Mouse (Mus musculus) C2C12 (cell line): Measurements from ENCODE around the gene Blcap.

Source experiments
- CEBPB ChIP-seq: IDR thresholded peaks from one replicate; pipeline ENCODE4 v1.6.1; 2011; ENCODE audit warnings: low read depth, mild to moderate bottlenecking, control low read depth, moderate library complexity
- CTCF ChIP-seq: IDR thresholded peaks from one replicate; pipeline ENCODE4 v1.5.1; 2011; ENCODE audit not compliant: control insufficient read depth, insufficient read depth, insufficient read length
- FOSL1 ChIP-seq: IDR thresholded peaks from one replicate; pipeline ENCODE4 v1.8.0; 2011; ENCODE audit warnings: mild to moderate bottlenecking, low read length; ENCODE audit not compliant: poor library complexity, insufficient read depth, severe bottlenecking
- MAX ChIP-seq: IDR thresholded peaks from one replicate; pipeline ENCODE4 v1.6.1; 2011; ENCODE audit warnings: mild to moderate bottlenecking, control low read depth
- MYOD1 ChIP-seq: IDR thresholded peaks from one replicate; pipeline ENCODE4 v1.6.1; 2011; ENCODE audit warnings: low read depth; ENCODE audit not compliant: control insufficient read depth, insufficient read length
- MYOG ChIP-seq: IDR thresholded peaks from one replicate; pipeline ENCODE4 v1.6.1; 2011; ENCODE audit not compliant: control insufficient read depth, insufficient read length; ENCODE audit errors: extremely low read depth
- USF1 ChIP-seq: IDR thresholded peaks from one replicate; pipeline ENCODE4 v1.6.1; 2011; ENCODE audit warnings: low read depth, mild to moderate bottlenecking, control low read depth, moderate library complexity

DNA sequence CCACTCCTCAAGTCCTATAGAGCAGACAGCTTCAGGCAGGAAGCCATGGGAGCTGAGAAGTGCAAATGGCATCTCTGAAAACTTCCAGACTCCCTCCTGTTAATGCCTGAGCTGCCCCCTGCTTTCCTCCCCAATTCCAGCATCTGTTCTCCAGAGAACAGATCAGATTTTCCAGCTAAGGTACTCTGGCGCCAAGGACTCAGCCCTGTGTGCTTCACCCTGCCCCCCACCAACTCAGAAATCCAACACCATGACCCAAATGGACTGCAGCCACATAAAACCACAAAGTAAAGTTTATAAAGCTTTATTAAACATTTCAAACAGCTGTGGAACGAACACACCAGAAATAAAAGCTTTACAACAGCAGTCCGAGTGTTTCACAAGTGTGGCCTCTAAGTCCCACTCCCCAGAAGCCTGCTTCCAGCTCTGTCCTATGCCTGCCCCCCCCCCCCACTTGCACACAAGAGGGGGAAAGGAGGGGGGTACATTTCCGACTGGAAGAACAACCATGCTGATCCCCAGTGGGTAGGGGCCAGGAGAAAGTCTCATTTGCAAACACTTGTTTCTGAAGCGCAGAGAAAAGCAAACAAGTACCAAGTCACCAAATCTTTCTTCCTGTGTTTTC is 14.9 kb downstream of the Blcap start:
- TF ChIP-seq CTCF, result no peak
- TF ChIP-seq USF1, result no peak
- TF ChIP-seq CEBPB, result no peak
- TF ChIP-seq MYOG, result no peak
- TF ChIP-seq MAX, result no peak
- no peak for TF ChIP-seq MYOD1
- no peak for TF ChIP-seq FOSL1
